Mouse (Mus musculus) thymus, postnatal 36 days (tissue): ENCODE measurements around the gene Anxa9.

Source experiments
- DNase-seq, 2 experiments: peaks; one replicate each; pipeline ENCODE4 v3.0.0; 2022; ENCODE audit warnings: mixed read lengths in 2 of 2

Anxa9 gene

GRCm38 (mm10) chr3:95282865-95283588 is 23.9 kb downstream of the Anxa9 start:
- DNase-seq, result peak; percentile 60 to 70

- peak; percentile 55 to 56 for DNase-seq
These were observed 24.6 kb downstream of the Anxa9 start for GRCm38 (mm10) chr3:95282381-95282864.

GRCm38 (mm10) chr3:95281216-95282126 is 25.5 kb downstream of the Anxa9 start, which contains the start of the genes Mindy1 and Prune1:
Gene Mindy1, plus strand, starts transcription at chr3:95281345.
Gene Prune1, minus strand, starts transcription at chr3:95282076.
- DNase-seq, result peak; percentile 98 to 99

DNA sequence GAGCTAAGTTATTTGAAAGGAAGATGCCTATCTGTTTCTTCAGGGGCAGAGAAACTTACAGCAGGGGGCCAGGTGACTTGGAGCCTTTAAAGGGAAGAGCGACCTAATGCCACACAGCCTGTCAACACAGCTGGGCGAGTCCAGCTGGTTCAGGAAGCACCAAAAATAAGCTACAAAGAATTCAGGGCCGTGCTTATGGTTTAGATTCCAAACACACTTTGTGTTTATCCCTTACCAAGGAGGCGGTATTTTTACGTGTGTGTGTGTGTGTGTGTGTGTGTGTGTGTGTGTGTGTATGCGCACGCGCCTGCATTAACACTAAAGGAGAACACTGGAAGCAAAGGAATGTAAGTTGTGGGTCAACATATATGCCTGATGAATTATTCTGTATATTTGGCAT is 26.2 kb downstream of the Anxa9 start:
- DNase-seq, result peak; percentile 12 to 28

DNA sequence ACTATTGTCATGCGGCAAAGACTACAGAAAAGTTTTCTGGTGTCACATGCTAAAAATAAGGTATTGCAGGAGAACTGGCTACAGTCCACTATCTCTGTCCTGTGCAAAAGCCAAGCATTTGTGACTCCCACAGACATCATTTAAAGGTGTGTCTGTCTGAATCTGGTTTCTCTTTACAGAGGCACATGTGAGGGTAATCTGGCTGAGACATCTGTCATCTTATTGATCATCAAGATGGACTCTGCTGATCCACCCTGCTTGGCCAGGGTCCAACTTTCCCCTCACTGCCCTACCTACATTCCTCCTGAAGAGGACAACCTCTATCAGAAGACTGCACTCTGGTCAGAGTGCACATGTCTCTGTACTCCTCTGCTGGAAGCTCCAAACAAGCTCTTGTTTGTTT is 29.8 kb downstream of the Anxa9 start:
- no peak for DNase-seq

GRCm38 (mm10) chr3:95276428-95276934 is 30.5 kb downstream of the Anxa9 start:
- DNase-seq, result no peak

GRCm38 (mm10) chr3:95275161-95275560 is 31.8 kb downstream of the Anxa9 start:
- no peak for DNase-seq

GRCm38 (mm10) chr3:95274453-95274852 is 32.5 kb downstream of the Anxa9 start:
- no peak for DNase-seq

GRCm38 (mm10) chr3:95273471-95273870 is 33.5 kb downstream of the Anxa9 start:
- DNase-seq, result no peak

- no peak for DNase-seq
These were observed 36.1 kb downstream of the Anxa9 start for GRCm38 (mm10) chr3:95270766-95271364.

- no peak for DNase-seq
These were observed 37.2 kb downstream of the Anxa9 start for GRCm38 (mm10) chr3:95269789-95270188.

DNA sequence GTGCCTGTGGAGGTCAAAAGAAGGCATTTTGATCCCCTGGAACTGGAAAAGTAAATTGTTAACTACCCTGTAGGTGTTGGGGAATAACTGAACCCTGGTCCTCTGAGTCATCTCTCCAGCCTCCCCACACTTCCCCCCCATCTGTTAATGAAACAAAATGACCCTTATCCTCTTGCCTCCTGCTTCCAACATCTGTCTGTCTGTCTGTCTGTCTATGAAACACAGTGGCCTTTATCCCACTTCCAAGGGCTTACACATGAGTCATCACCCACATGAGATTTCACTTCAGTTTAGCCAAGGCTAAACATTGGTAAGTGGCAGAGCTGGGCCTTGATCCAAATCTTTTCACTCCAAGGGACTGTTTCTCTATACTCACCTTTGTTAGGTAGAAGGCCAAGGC is 39.1 kb downstream of the Anxa9 start:
- DNase-seq, result no peak

GRCm38 (mm10) chr3:95266052-95266451 is 40.9 kb downstream of the Anxa9 start:
- no peak for DNase-seq

- DNase-seq, result no peak
These were observed 42.3 kb downstream of the Anxa9 start for GRCm38 (mm10) chr3:95264724-95265123.

DNA sequence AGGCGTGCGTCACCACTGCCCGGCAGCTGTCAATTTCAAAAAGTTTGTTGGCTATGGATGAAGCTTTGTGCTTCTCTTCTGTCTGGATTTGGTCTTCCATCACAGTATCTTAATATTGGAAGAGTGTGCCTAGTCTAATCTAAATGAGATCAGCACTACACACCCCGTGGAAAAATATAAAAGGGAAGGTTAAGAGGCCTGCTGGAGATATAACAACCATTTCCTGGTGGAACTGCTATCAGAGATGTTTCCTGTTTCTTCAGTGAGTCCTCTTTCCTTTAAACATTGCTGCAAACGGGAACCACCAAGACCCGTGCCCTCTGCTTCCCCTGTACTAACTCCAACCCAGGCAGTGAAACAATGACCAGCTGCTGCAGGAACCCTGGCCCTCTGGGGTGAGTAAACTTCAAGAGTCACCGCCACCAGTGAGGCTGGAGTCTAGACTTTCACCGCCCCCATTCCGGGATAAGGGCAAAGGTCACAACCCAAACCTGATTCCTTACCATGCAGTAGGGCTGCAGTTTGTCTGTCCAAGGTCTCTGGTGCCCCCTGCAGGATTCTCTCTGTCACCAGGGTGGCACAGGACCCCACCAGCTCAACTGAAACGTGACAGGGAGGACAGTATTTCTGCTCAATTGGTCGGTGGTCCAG is 43.8 kb downstream of the Anxa9 start:
- peak; percentile 78 to 81 for DNase-seq

GRCm38 (mm10) chr3:95261975-95262374 is 45.0 kb downstream of the Anxa9 start:
- DNase-seq, result no peak

DNA sequence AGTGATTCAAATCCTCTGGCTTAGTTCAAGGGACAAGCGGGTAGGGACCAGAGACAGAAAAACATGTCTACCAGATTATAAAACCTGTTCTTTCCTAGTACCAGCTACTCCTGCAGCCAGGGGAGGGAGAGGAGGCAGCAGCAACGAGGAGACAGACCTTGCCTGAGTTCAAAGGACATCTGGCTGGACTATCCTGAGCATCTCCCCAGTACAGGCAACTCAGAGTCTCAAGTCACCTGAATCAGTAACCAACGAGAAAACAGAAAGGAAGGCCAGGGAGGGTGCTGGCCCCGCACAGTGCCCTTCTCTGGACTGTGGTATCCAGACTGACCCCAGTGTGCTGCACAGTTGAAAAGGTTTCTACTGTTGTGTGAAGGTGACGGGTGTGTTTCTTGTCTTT is 50.0 kb downstream of the Anxa9 start:
- no peak for DNase-seq

DNA sequence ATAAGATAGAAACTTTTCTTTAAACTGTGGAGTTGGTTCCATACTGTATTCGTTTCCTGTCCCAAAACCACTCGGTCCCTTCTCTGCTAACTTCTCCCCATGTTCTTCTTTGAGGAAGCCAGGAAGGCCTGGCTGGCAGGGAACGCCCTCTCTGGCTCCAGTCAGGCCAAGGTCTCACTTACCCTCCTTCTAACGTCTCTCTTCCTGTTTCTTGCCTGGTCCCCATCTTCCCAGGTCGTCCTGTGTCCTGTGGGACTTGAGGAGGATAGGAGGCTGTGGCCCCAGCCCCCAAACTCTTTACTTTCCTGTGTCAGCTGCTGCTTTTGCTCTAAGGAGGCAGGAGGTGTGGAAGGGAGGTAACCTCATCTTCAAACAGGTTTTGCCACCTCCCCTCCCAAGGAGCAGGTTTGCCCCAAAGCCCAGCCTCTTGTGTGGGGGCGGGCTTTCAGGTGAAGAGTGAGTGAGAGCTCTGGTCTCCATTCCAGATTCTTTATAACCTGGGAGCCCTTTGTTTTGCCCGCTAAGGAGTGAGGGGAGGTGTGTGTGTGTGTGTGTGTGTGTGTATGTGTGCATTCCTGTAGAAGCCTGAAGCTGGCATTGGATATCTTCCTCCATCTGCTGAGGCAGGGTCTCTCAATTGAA is 56.1 kb downstream of the Anxa9 start, which contains the start of gene Bnipl:
TSS of gene Bnipl (minus strand) at position 411 of the 642 bp plus-strand sequence.
- no peak for DNase-seq

DNA sequence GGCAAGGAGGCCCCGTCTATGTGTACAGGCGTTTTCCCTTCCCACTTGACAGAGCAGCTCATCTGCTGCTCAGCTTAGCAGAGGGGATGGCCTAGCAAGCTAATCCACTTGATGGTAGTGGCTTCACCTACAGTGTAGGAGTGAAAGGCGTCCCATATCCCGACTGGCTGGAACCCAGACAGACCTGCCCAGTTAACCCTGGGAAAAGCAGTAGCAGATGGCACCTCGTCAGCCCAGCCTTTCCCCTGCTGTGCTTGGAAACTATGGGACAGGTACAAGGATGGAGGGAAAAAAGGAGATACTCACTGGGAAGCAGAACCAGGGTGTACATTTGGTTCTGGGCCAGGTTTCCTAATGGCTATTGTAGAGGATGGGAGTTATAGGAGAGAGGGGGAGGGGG is 56.6 kb downstream of the Anxa9 start:
- DNase-seq, result no peak

DNA sequence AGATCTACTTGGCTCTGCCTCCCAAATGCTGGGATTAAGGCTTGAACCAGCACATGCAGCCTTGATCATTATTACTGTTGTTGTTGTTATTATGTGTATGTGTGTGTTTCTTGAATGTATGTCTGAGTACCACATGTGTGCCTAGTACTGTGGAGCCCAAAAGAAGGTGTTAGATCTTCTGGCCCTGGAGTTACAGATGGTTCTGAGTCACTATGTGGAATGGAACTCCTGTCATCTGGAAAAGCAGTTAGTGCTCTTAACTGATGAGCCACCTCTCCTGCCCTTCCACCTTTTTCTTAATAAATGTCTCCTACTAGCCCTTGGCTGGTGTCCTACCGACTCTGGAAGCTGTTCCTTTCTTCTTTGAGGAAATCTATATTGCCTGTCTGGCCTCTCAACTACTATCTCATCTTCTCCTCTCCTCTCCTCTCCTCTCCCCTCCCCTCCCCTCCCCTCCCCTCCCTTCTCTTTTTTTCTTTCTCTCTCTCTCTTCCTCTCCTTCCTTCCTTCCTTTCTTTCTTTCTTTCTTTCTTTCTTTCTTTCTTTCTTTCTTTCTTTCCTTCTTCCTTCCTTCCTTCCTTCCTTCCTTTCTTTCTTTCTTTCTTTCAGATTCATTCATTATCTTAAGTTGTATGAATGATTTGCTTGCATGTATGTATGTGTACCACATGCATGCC is 59.2 kb downstream of the Anxa9 start:
- DNase-seq, result no peak
